Mouse (Mus musculus) stomach, postnatal 0 days (tissue): Measurements from ENCODE around the gene Fam124b.

Experiments
- CTCF ChIP-seq: IDR thresholded peaks from 2 replicates; pipeline ENCODE4 v1.5.1; 2016; ENCODE audit warnings: antibody characterized with exemption, low read depth, mild to moderate bottlenecking, moderate library complexity
- EP300 ChIP-seq: optimal IDR thresholded peaks from 2 replicates; pipeline ENCODE3; 2016; ENCODE audit warnings: antibody characterized with exemption

DNA sequence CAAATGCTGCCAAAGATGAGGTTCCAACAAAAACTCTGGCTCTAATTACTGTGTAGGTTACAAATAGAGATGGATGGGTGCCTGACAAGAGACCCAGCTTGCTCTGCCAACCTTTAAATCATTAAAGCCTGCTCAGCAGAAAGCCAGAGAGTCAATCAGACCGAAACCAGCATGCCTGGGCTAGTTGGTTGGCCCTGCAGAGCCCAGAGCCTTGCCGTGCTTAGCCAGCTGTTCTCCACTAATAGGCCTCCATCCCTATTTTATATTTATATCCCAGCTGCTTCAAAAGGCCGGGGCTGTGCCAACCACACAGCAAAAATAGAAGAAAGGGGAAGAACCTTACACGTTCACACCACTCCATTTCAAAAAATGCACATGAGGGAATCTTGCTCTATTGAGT lies 2.9 kb upstream of the Fam124b start:
- TF ChIP-seq CTCF = no peak
- peak; percentile 30 for TF ChIP-seq EP300
